Mouse (Mus musculus) hindlimb bud, embryonic 11.5 days (tissue): ENCODE results near the gene Omt2b.

Experiments used
- DNase-seq: peaks from one replicate; pipeline ENCODE4 v3.0.0-alpha.2; 2012; ENCODE audit warnings: low read depth, low spot score; ENCODE audit errors: extremely low spot score

The Omt2b gene

GRCm38 (mm10) chr9:78378113-78378785 lies 50.9 kb downstream of the Omt2b start, which contains the start of gene Ooep:
Gene Ooep, minus strand, starts transcription at chr9:78378725.
- no peak for DNase-seq
